Mouse (Mus musculus) CH12.LX (cell line): ENCODE measurements at regions not wholly inside any gene's neighbourhood (a gene's known extent, or its start where the extent isn't known, plus 50 kb on each side); places are given as distances from the start of the nearest gene placed in this dataset.

Source experiments
- DNase-seq: peaks from one replicate; pipeline ENCODE4 v3.0.0-alpha.2; 2013; ENCODE audit errors: extremely low read depth
- H3K27ac ChIP-seq: 2 replicates; pipeline ENCODE4 v1.5.1; 2012; ENCODE audit warnings: low read depth, mild to moderate bottlenecking, control low read depth, moderate library complexity; ENCODE audit not compliant: insufficient read depth
- H3K27me3 ChIP-seq: replicated peaks from 2 replicates; pipeline ENCODE3; 2012; ENCODE audit warnings: inconsistent platforms
- H3K36me3 ChIP-seq, 2 experiments: replicated peaks in 1 of 2; 2 replicates each; pipeline versions ENCODE3 to v1.6.1; 2012; ENCODE audit warnings: inconsistent platforms in 1 of 2, low read length in 1 of 2, mild to moderate bottlenecking in 1 of 2, mixed read lengths in 1 of 2, moderate library complexity in 1 of 2; ENCODE audit not compliant: control insufficient read depth in 1 of 2, insufficient read depth in 1 of 2
- H3K4me1 ChIP-seq, 2 experiments: 2 replicates each; pipeline ENCODE4 v1.6.1; 2012; ENCODE audit warnings: inconsistent platforms in 1 of 2, moderate library complexity in 1 of 2; ENCODE audit not compliant: insufficient read depth in 2 of 2, control insufficient read depth in 1 of 2
- H3K4me2 ChIP-seq: 2 replicates; pipeline ENCODE4 v1.6.1; 2012; ENCODE audit warnings: low read depth, mild to moderate bottlenecking, control low read depth; ENCODE audit not compliant: poor library complexity, insufficient read depth, severe bottlenecking
- H3K4me3 ChIP-seq, 3 experiments: fragments of 150-350 bp in 1 of 3; sonication (generic) in 1 of 3; replicated peaks in 1 of 3; 2 replicates each; pipeline versions ENCODE3 to v1.5.1; 2011 to 2012; ENCODE audit warnings: low read depth in 2 of 3, low read length in 2 of 3, mild to moderate bottlenecking in 2 of 3, moderate library complexity in 2 of 3, control low read depth in 1 of 3, improper control_type of control experiment in 1 of 3, inconsistent platforms in 1 of 3, mixed read lengths in 1 of 3; ENCODE audit not compliant: poor library complexity in 1 of 3
- H3K79me2 ChIP-seq: replicated peaks from 2 replicates; pipeline ENCODE4 v1.6.1; 2012; ENCODE audit warnings: mild to moderate bottlenecking, moderate library complexity; ENCODE audit not compliant: control insufficient read depth, poor library complexity, insufficient read depth, severe bottlenecking; ENCODE audit errors: extremely low read depth
- H3K9ac ChIP-seq: 2 replicates; pipeline ENCODE4 v1.6.1; 2012; ENCODE audit warnings: low read depth, mild to moderate bottlenecking, control low read depth, moderate library complexity; ENCODE audit not compliant: insufficient read depth
- H3K9me3 ChIP-seq: replicated peaks from 2 replicates; pipeline ENCODE3; 2012; ENCODE audit warnings: low read length, inconsistent platforms, mixed read lengths
- CHD2 ChIP-seq: IDR thresholded peaks from 2 replicates; pipeline ENCODE4 v1.6.1; 2011; ENCODE audit warnings: low read length, improper control_type of control experiment
- CTCF ChIP-seq, 2 experiments: IDR thresholded peaks in 1 of 2; conservative IDR thresholded peaks in 1 of 2; 2 replicates each; pipeline ENCODE4 v1.5.1; 2011 to 2012; ENCODE audit warnings: low read depth in 2 of 2, low read length in 2 of 2, improper control_type of control experiment in 1 of 2, inconsistent platforms in 1 of 2, mild to moderate bottlenecking in 1 of 2, moderate library complexity in 1 of 2
- ELF1 ChIP-seq: IDR thresholded peaks from 2 replicates; pipeline ENCODE4 v1.6.1; 2014; ENCODE audit warnings: low read depth, mild to moderate bottlenecking, inconsistent platforms, low read length, improper control_type of control experiment
- HCFC1 ChIP-seq: IDR thresholded peaks from 2 replicates; pipeline ENCODE4 v1.6.1; 2012; ENCODE audit warnings: low read depth, mild to moderate bottlenecking, inconsistent platforms, low read length, improper control_type of control experiment
- IRF4 ChIP-seq: IDR thresholded peaks from 2 replicates; pipeline ENCODE4 v1.6.1; 2014; ENCODE audit warnings: low read depth, mild to moderate bottlenecking, inconsistent platforms, low read length, improper control_type of control experiment
- KAT2A ChIP-seq: IDR thresholded peaks from 2 replicates; pipeline ENCODE4 v1.6.1; 2012; ENCODE audit warnings: low read length, improper control_type of control experiment, inconsistent platforms; ENCODE audit not compliant: insufficient replicate concordance
- MXI1 ChIP-seq: IDR thresholded peaks from 2 replicates; pipeline ENCODE4 v1.6.1; 2011; ENCODE audit warnings: mild to moderate bottlenecking, low read depth, low read length, improper control_type of control experiment
- MYC ChIP-seq: IDR thresholded peaks from 2 replicates; pipeline ENCODE4 v1.6.1; 2011; ENCODE audit warnings: low read depth, mild to moderate bottlenecking, improper control_type of control experiment, low read length
- NELFE ChIP-seq: IDR thresholded peaks from 2 replicates; pipeline ENCODE4 v1.6.1; 2011; ENCODE audit warnings: low read depth, low read length, improper control_type of control experiment
- NRF1 ChIP-seq: IDR thresholded peaks from 2 replicates; pipeline ENCODE4 v1.6.1; 2014; ENCODE audit warnings: low read depth, mild to moderate bottlenecking, inconsistent platforms, low read length, improper control_type of control experiment, moderate library complexity
- PAX5 ChIP-seq: IDR thresholded peaks from 2 replicates; pipeline ENCODE4 v1.6.1; 2012; ENCODE audit warnings: low read length, inconsistent platforms, mixed read lengths
- POLR2A ChIP-seq: IDR thresholded peaks from 2 replicates; pipeline ENCODE4 v1.6.1; 2011; ENCODE audit warnings: low read depth, mild to moderate bottlenecking, improper control_type of control experiment, low read length
- RAD21 ChIP-seq: IDR thresholded peaks from 2 replicates; pipeline ENCODE4 v1.6.1; 2011; ENCODE audit warnings: low read depth, mild to moderate bottlenecking, low read length, improper control_type of control experiment, moderate library complexity
- RCOR1 ChIP-seq: conservative IDR thresholded peaks from 2 replicates; pipeline ENCODE4 v1.6.1; 2012; ENCODE audit warnings: low read depth, mild to moderate bottlenecking, inconsistent platforms, low read length, improper control_type of control experiment
- TCF12 ChIP-seq: IDR thresholded peaks from 2 replicates; pipeline ENCODE4 v1.6.1; 2014; ENCODE audit warnings: low read depth, mild to moderate bottlenecking, inconsistent platforms, low read length, improper control_type of control experiment
- UBTF ChIP-seq: IDR thresholded peaks from 2 replicates; pipeline ENCODE4 v1.6.1; 2012; ENCODE audit warnings: low read depth, mild to moderate bottlenecking, inconsistent platforms, low read length, improper control_type of control experiment, moderate library complexity
- USF1 ChIP-seq: IDR thresholded peaks from 2 replicates; pipeline ENCODE4 v1.6.1; 2014; ENCODE audit warnings: low read depth, mild to moderate bottlenecking, inconsistent platforms, low read length, improper control_type of control experiment
- ZKSCAN1 ChIP-seq: IDR thresholded peaks from 2 replicates; pipeline ENCODE4 v1.6.1; 2012; ENCODE audit warnings: low read depth, inconsistent platforms, low read length, improper control_type of control experiment, borderline replicate concordance
- dilution Hi-C: fragments of 300-500 bp; cut with MboI; formaldehyde crosslinking; loops from 2 replicates; pipeline ENCODE4 v1.14.3; 2020; ENCODE audit warnings: low sequenced_read_pairs; ENCODE audit not compliant: extremely low pct_unique_long_range_greater_than_20kb, extremely low pct_ligation_motif_present
- in situ Hi-C: fragments of 300-500 bp; cut with MboI; formaldehyde crosslinking; loops from 3 replicates; pipeline ENCODE4 v1.14.3; 2019; ENCODE audit warnings: low sequenced_read_pairs, low pct_ligation_motif_present, low pct_unique_long_range_greater_than_20kb, mixed read lengths

GRCm38 (mm10) chr3:148066701-148067100 lies 923.7 kb downstream of the Adgrl2 start:
- Histone ChIP-seq H3K27me3 (no peaks in the 10 kb centered on the region), H3K4me1 (no peaks in the 10 kb centered on the region), H3K4me3 (no peak overlapping the region), H3K27ac (no peak overlapping the region), H3K9ac (no peak overlapping the region), H3K4me2 (no peak overlapping the region), H3K36me3 (no peaks in the 10 kb centered on the region), H3K79me2 (no peaks in the 10 kb centered on the region), H3K9me3 (no peaks in the 10 kb centered on the region)
- dilution Hi-C loops, result no loop called here
- no peak for DNase-seq
- in situ Hi-C loops, result no loop called here
- no peak for TF ChIP-seq UBTF
- TF ChIP-seq MXI1, result no peak
- TF ChIP-seq NRF1, result no peak
- TF ChIP-seq RAD21, result no peak
- no peak for TF ChIP-seq CHD2
- TF ChIP-seq ELF1, result no peak
- TF ChIP-seq KAT2A, result no peak
- TF ChIP-seq USF1, result no peak
- no peak for TF ChIP-seq HCFC1
- no peak for TF ChIP-seq CTCF (conservative IDR thresholded peaks at IDR 0.05 in 1 of 2, IDR thresholded peaks at IDR 0.05 in 1 of 2; ENCODE audit: low read depth in 2 of 2, low read length in 2 of 2)

- Histone ChIP-seq H3K4me3 (no peak overlapping the region), H3K9ac (no peak overlapping the region), H3K79me2 (no peaks in the 10 kb centered on the region), H3K4me1 (no peaks in the 10 kb centered on the region), H3K4me2 (no peak overlapping the region), H3K27me3 (no peaks in the 10 kb centered on the region), H3K27ac (no peak overlapping the region)
- in situ Hi-C loops (no loop called here), dilution Hi-C loops (no loop called here)
- DNase-seq, result no peak
- TF ChIP-seq TCF12 (no peak), PAX5 (no peak), RCOR1 (no peak), MYC (no peak), POLR2A (no peak)
- TF ChIP-seq, all 38 proteins: peak for 0
- no peaks in the 10 kb centered on the region for H3K9me3 ChIP-seq
- H3K36me3 ChIP-seq, result no peaks in the 10 kb centered on the region
These were observed 934.3 kb downstream of the Adgrl2 start for GRCm38 (mm10) chr3:148056074-148056473.

DNA sequence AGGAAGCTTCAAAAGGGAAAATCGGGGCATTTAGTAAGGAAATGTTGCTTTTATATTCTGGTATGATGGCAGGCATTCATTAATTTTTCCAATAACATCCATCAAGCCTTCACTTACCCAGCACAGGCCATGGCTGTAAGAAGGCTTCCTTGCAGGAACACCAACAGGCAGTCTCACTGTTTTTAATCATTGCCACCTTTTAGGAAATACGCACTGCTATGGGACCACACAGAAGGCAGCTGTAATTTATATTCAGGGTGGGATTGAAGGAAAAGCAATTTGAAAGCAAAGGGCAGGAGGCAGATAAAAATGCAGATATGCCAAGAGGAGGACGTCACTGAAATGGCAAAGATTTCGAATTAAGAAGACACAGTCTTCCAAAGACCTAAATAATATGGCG lies 937.8 kb downstream of the Adgrl2 start:
- H3K79me2 ChIP-seq, result no peaks in the 10 kb centered on the region
- H3K9me3 ChIP-seq, result no peaks in the 10 kb centered on the region
- in situ Hi-C loops, result no loop called here
- no peak overlapping the region for H3K4me3 ChIP-seq
- dilution Hi-C loops, result no loop called here
- H3K4me2 ChIP-seq, result no peak overlapping the region
- H3K9ac ChIP-seq, result no peak overlapping the region
- H3K36me3 ChIP-seq, result no peaks in the 10 kb centered on the region
- TF ChIP-seq ZKSCAN1 (no peak), NELFE (no peak), IRF4 (no peak), KAT2A (no peak)
- DNase-seq, result no peak
- no peaks in the 10 kb centered on the region for H3K4me1 ChIP-seq
- H3K27ac ChIP-seq, result no peak overlapping the region
- no peaks in the 10 kb centered on the region for H3K27me3 ChIP-seq
